Mouse (Mus musculus) liver, embryonic 12.5 days (tissue): ENCODE measurements around the gene Zfp69. TPM values are rescaled to one million over a fixed set of nuclear protein-coding genes. Genes with fewer than 3 reads are reported as not detected.
A peak's percentile ranks its signal among the peaks of the same experiment; 100 is the strongest.

Experiments
- ATAC-seq: fragments of 200-750 bp; cut with Nextera tagmentation; 2 replicates; pipeline ENCODE4 v1.8.0; 2017; ENCODE audit warnings: moderate number of reproducible peaks, mild to moderate bottlenecking, moderate library complexity
- H3K27ac ChIP-seq: fragments of 300-500 bp; sonication (generic); 2 replicates; pipeline ENCODE4 v1.5.1; 2016; ENCODE audit warnings: mild to moderate bottlenecking
- H3K27me3 ChIP-seq: fragments of 300-500 bp; sonication (generic); replicated peaks from 2 replicates; pipeline ENCODE4 v1.6.1; 2016; ENCODE audit warnings: mild to moderate bottlenecking, moderate library complexity
- H3K36me3 ChIP-seq: fragments of 300-500 bp; sonication (generic); 2 replicates; pipeline ENCODE4 v1.6.1; 2016; ENCODE audit warnings: mild to moderate bottlenecking, moderate library complexity
- H3K4me1 ChIP-seq: fragments of 300-500 bp; sonication (generic); 2 replicates; pipeline ENCODE4 v1.6.1; 2016
- H3K4me2 ChIP-seq: fragments of 300-500 bp; sonication (generic); 2 replicates; pipeline ENCODE4 v1.6.1; 2016; ENCODE audit warnings: mild to moderate bottlenecking, moderate library complexity
- H3K4me3 ChIP-seq: fragments of 300-500 bp; sonication (generic); 2 replicates; pipeline ENCODE4 v1.5.1; 2016; ENCODE audit warnings: mild to moderate bottlenecking, moderate library complexity
- H3K9ac ChIP-seq: fragments of 300-500 bp; sonication (generic); 2 replicates; pipeline ENCODE4 v1.6.1; 2016; ENCODE audit warnings: mild to moderate bottlenecking, moderate library complexity
- H3K9me3 ChIP-seq: fragments of 300-500 bp; sonication (generic); replicated peaks from 2 replicates; pipeline ENCODE4 v1.6.1; 2016; ENCODE audit warnings: mild to moderate bottlenecking, moderate library complexity
- WGBS: fragments of 180-500 bp; shearing (Covaris S2); methylation state at CpG from one replicate; pipeline ENCODE4 v1.1.7; 2016; ENCODE audit not compliant: insufficient replicate concordance; 5-methylcytosine and 5-hydroxymethylcytosine counted together
- polyA plus RNA-seq: library from polyadenylated mRNA; unstranded; fragments of >200 nt; fragmentation: Nextera tagmentation; extraction: Ambion mirVana; gene quantifications from 2 replicates; pipeline ENCODE4 v1.2.1, GENCODE M21; 2016

The Zfp69 gene
- polyA plus RNA-seq, 1 experiment from 2014 or later = 3.5 TPM

GRCm38 (mm10) chr4:120968486-120968885 is 17.0 kb upstream of the Zfp69 start:
- no peak overlapping the region for H3K4me3 ChIP-seq
- WGBS = 82% methylated on average over 9 of the region's 9 CpGs
- H3K4me2 ChIP-seq = no peak overlapping the region
- H3K9ac ChIP-seq = no peak overlapping the region
- no peaks in the 10 kb centered on the region for H3K4me1 ChIP-seq
- no peak overlapping the region for H3K27ac ChIP-seq
- no peaks in the 10 kb centered on the region for H3K9me3 ChIP-seq
- ATAC-seq = no peak
- H3K27me3 ChIP-seq = no peaks in the 10 kb centered on the region
- H3K36me3 ChIP-seq = peaks cover 63% of the 10 kb centered on the region

- 86% methylated on average over 1 of the region's 1 CpGs for WGBS
- no peak overlapping the region for H3K4me2 ChIP-seq
- no peaks in the 10 kb centered on the region for H3K9me3 ChIP-seq
- H3K27me3 ChIP-seq = no peaks in the 10 kb centered on the region
- no peaks in the 10 kb centered on the region for H3K36me3 ChIP-seq
- H3K4me3 ChIP-seq = no peak overlapping the region
- H3K9ac ChIP-seq = no peak overlapping the region
- H3K4me1 ChIP-seq = peaks cover 26% of the 10 kb centered on the region
- ATAC-seq = no peak
- no peak overlapping the region for H3K27ac ChIP-seq
Measured at GRCm38 (mm10) chr4:120955586-120955985, 4.1 kb upstream of the Zfp69 start.

- Histone ChIP-seq H3K27me3 (no peaks in the 10 kb centered on the region), H3K4me1 (peaks cover 42% of the 10 kb centered on the region), H3K36me3 (no peaks in the 10 kb centered on the region), H3K4me3 (no peak overlapping the region), H3K9me3 (no peaks in the 10 kb centered on the region), H3K9ac (no peak overlapping the region; the same call in 1 of the 2 replicates), H3K27ac (peak overlapping the region; percentile 81), H3K4me2 (no peak overlapping the region)
- ATAC-seq = no peak
- 51% methylated on average over 1 of the region's 1 CpGs for WGBS
Measured at GRCm38 (mm10) chr4:120953667-120954066, 2.2 kb upstream of the Zfp69 start.

- peaks cover 42% of the 10 kb centered on the region for H3K4me1 ChIP-seq
- 22% methylated on average over 4 of the region's 4 CpGs for WGBS
- no peaks in the 10 kb centered on the region for H3K27me3 ChIP-seq
- peak overlapping the region; percentile 81 for H3K27ac ChIP-seq
- no peak overlapping the region; the same call in 1 of the 2 replicates for H3K9ac ChIP-seq
- peak overlapping the region; percentile 94 for H3K4me2 ChIP-seq
- H3K9me3 ChIP-seq = no peaks in the 10 kb centered on the region
- ATAC-seq = peak; percentile 41; the same call in 1 of the 2 replicates
- no peak overlapping the region for H3K4me3 ChIP-seq
- no peaks in the 10 kb centered on the region for H3K36me3 ChIP-seq
Measured at GRCm38 (mm10) chr4:120953038-120953437, 1.5 kb upstream of the Zfp69 start.

GRCm38 (mm10) chr4:120952163-120952562 is 664 bp upstream of the Zfp69 start:
- peak overlapping the region; percentile 80 for H3K4me3 ChIP-seq
- H3K27me3 ChIP-seq = no peaks in the 10 kb centered on the region
- peak overlapping the region; percentile 94 for H3K4me2 ChIP-seq
- peaks cover 42% of the 10 kb centered on the region for H3K4me1 ChIP-seq
- H3K27ac ChIP-seq = peak overlapping the region; percentile 81
- H3K36me3 ChIP-seq = peaks cover 4% of the 10 kb centered on the region
- ATAC-seq = no peak
- H3K9ac ChIP-seq = peak overlapping the region; percentile 93
- 8% methylated on average over 6 of the region's 6 CpGs for WGBS
- H3K9me3 ChIP-seq = no peaks in the 10 kb centered on the region

- H3K4me3 ChIP-seq = peak overlapping the region; percentile 80
- peaks cover 16% of the 10 kb centered on the region for H3K36me3 ChIP-seq
- H3K4me2 ChIP-seq = peak overlapping the region; percentile 94
- peak overlapping the region; percentile 81 for H3K27ac ChIP-seq
- no peak for ATAC-seq
- H3K27me3 ChIP-seq = no peaks in the 10 kb centered on the region
- no peaks in the 10 kb centered on the region for H3K9me3 ChIP-seq
- H3K4me1 ChIP-seq = peaks cover 42% of the 10 kb centered on the region
- WGBS = 7% methylated on average over 20 of the region's 20 CpGs
- H3K9ac ChIP-seq = peak overlapping the region; percentile 93
Measured at GRCm38 (mm10) chr4:120950763-120951427, 604 bp downstream of the Zfp69 start.

- Histone ChIP-seq H3K9ac (no peak overlapping the region), H3K4me3 (no peak overlapping the region), H3K27me3 (no peaks in the 10 kb centered on the region), H3K27ac (0 out of 2 replicates have a peak overlapping the region, but pooled peaks have one; percentile 7), H3K9me3 (no peaks in the 10 kb centered on the region), H3K4me2 (peak overlapping the region; percentile 94; the same call in 1 of the 2 replicates), H3K36me3 (peaks cover 29% of the 10 kb centered on the region), H3K4me1 (peaks cover 42% of the 10 kb centered on the region)
- WGBS = 34% methylated on average over 3 of the region's 3 CpGs
- ATAC-seq = no peak
Measured at GRCm38 (mm10) chr4:120948938-120949337, 2.6 kb downstream of the Zfp69 start.

- H3K4me1 ChIP-seq = no peaks in the 10 kb centered on the region
- 71% methylated on average over 3 of the region's 3 CpGs for WGBS
- H3K4me3 ChIP-seq = no peak overlapping the region
- no peak overlapping the region for H3K27ac ChIP-seq
- no peak for ATAC-seq
- no peaks in the 10 kb centered on the region for H3K27me3 ChIP-seq
- peaks cover 27% of the 10 kb centered on the region for H3K36me3 ChIP-seq
- H3K9me3 ChIP-seq = 0 out of 2 replicates have a peak, but pooled peaks cover 6% of the 10 kb centered on the region
- no peak overlapping the region for H3K4me2 ChIP-seq
- H3K9ac ChIP-seq = no peak overlapping the region
Measured at GRCm38 (mm10) chr4:120935006-120935405, 16.5 kb downstream of the Zfp69 start.

- WGBS = 87% methylated on average over 18 of the region's 18 CpGs
- peaks cover 27% of the 10 kb centered on the region for H3K36me3 ChIP-seq
- H3K27me3 ChIP-seq = no peaks in the 10 kb centered on the region
- no peak overlapping the region for H3K9ac ChIP-seq
- no peaks in the 10 kb centered on the region for H3K4me1 ChIP-seq
- no peak for ATAC-seq
- H3K27ac ChIP-seq = no peak overlapping the region
- H3K4me2 ChIP-seq = no peak overlapping the region
- no peak overlapping the region for H3K4me3 ChIP-seq
- H3K9me3 ChIP-seq = 0 out of 2 replicates have a peak, but pooled peaks cover 10% of the 10 kb centered on the region
Measured at GRCm38 (mm10) chr4:120930736-120931135, 20.8 kb downstream of the Zfp69 start.

- 0 out of 2 replicates have a peak, but pooled peaks cover 10% of the 10 kb centered on the region for H3K9me3 ChIP-seq
- no peak overlapping the region for H3K9ac ChIP-seq
- H3K4me1 ChIP-seq = peaks cover 13% of the 10 kb centered on the region
- no peak overlapping the region for H3K27ac ChIP-seq
- no peak for ATAC-seq
- H3K4me3 ChIP-seq = no peak overlapping the region
- no peaks in the 10 kb centered on the region for H3K27me3 ChIP-seq
- 78% methylated on average over 3 of the region's 3 CpGs for WGBS
- peaks cover 17% of the 10 kb centered on the region for H3K36me3 ChIP-seq
- H3K4me2 ChIP-seq = no peak overlapping the region
Measured at GRCm38 (mm10) chr4:120928686-120929085, 22.8 kb downstream of the Zfp69 start.

- Histone ChIP-seq H3K27ac (peak overlapping the region; percentile 84), H3K4me3 (peak overlapping the region; percentile 76), H3K36me3 (peaks cover 22% of the 10 kb centered on the region), H3K9me3 (0 out of 2 replicates have a peak, but pooled peaks cover 5% of the 10 kb centered on the region), H3K4me1 (peaks cover 21% of the 10 kb centered on the region), H3K4me2 (peak overlapping the region; percentile 71), H3K27me3 (no peaks in the 10 kb centered on the region), H3K9ac (peak overlapping the region; percentile 78)
- peak; percentile 76 for ATAC-seq
- 11% methylated on average over 3 of the region's 3 CpGs for WGBS
Measured at GRCm38 (mm10) chr4:120925386-120925785, 26.1 kb downstream of the Zfp69 start.

- H3K4me2 ChIP-seq = peak within 1 kb of the TSS; percentile 71
- peaks cover 22% of the 10 kb centered on the region for H3K36me3 ChIP-seq
- H3K4me1 ChIP-seq = peaks cover 21% of the 10 kb centered on the region
- ATAC-seq = peak; percentile 99
- peak within 1 kb of the TSS; percentile 84 for H3K27ac ChIP-seq
- H3K4me3 ChIP-seq = peak within 1 kb of the TSS; percentile 76
- WGBS = under 1% methylated on average over 33 of the region's 33 CpGs
- H3K27me3 ChIP-seq = no peaks in the 10 kb centered on the region
- H3K9ac ChIP-seq = peak within 1 kb of the TSS; percentile 78
- H3K9me3 ChIP-seq = 0 out of 2 replicates have a peak, but pooled peaks cover 4% of the 10 kb centered on the region
Measured at GRCm38 (mm10) chr4:120924554-120925299, 26.8 kb downstream of the Zfp69 start, which contains the start of gene Exo5. Exo5 (minus strand) TSS chr4:120925017.
